Mouse (Mus musculus): Measurements from ENCODE around the gene Ctf2.
A peak's percentile ranks its signal among the peaks of the same experiment; 100 is the strongest.

Gene Ctf2

DNA sequence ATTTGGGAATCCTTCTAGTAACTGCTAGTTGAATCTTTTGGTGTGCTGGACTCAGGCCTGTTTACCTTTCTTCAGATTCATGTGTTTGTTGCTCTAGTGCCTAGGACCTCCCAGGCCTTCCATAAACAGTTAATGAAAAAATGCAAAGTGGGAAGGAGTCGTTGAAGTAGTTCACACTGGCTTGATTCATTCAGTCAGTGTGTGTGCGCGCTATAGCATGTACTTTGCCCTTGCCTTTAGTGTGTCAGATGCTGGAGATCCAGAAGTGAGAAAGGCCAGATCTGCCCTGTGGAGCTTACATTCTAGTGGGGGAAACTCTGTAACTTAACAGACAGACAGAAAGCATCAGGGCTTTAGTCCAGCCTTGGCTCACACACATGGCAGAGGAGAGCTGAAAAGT lies 28.5 kb upstream of the Ctf2 start:
- DNase-seq (ENCODE audit: low read depth, low spot score): no peak

DNA sequence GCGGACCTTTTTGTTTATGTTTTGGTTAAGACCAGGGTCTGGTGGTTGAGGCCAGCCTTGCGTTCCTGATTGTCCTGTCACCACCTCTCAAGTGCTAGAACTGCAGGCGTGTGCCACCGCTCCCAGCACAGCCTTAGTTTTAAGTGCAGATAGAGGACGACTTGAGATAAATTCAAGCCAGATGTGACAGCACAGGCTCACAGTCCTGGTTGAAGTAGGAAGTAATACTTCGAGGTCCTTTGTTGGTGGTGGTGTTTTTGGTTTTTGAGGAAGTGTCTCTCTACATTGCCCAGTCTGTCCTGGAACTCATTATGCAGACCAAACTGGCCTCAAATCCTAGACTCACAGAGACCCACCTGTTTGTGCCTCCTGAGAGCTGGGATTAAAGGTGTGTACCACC lies 27.8 kb upstream of the Ctf2 start:
- no peak for DNase-seq (ENCODE audit: low read depth, low spot score)

DNA sequence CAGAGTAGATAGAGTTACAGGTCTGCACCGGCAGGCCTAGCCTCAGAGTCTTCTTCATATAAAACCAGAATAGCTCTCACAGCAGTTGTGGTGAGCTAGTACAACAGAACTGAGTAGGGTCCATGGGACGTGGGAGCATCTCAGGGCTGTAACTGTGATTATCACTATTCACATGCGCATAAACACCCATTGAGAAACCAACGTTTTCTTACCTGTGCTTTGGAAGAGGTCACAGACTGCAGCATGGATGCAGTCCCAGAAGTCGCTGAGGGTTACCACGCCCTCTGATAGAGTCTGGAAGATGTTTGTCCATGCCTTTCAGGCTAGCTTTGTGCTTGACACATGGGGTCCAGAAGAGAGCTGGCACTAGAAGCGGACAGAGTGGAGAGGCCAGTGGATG lies 21.8 kb upstream of the Ctf2 start:
- no peak for DNase-seq (ENCODE audit: low read depth, low spot score)

DNA sequence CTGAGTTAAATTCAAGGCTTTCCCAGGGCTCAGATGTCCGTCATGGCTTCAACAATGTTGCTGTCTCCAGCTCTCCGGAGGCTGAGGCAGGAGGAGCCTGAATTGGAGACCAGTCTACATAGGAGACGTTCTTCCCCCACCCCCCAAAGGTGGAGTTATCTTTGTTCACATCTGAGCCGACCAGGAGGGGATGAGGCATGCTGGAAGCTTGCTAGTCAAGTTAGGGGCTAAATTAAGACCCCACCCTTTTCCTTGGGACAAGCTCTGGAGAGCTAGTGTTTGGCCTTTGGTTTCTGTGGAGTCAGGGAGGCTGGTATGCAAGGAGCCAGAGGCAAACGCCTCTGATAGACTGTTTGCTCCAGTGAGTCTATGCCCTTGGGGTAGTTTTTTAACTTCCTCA lies 21.2 kb upstream of the Ctf2 start:
- no peak for DNase-seq (ENCODE audit: low read depth, low spot score)

DNA sequence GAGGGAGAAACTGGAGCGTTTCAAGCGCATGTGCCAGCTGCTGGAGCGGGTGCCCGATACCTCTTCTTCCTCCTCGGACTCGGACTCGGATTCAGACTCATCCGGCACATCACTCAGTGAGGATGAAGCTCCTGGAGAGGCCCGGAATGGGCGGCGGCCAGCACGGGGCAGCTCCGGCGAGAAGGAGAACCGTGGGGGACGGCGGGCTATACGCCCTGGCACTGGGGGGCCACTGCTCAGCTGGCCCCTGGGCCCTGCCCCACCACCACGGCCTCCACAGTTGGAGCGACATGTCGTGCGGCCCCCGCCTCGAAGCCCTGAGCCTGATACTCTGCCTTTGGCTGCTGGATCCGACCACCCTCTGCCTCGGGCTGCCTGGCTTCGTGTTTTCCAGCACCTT lies 20.1 kb upstream of the Ctf2 start:
- no peak for DNase-seq (ENCODE audit: low read depth, low spot score)

DNA sequence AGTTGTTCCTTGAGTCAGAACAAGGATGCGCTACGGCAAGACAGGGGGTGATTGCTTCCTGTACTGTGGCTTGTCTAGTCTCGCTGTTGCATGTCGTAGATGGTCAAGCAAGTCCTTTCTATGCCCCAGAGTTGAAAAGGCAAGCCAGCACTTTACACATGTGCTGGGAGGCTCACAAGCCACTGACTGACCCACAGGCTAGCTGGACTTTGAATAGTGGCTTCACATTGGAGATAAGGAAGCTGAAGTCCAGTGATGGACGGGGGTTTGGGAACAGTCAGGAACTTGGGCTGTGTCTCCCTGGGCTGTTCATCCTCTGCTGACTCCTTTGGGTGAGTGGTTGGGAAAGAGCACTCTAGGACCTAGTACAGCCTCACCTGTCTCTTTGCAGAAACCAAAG lies 19.7 kb upstream of the Ctf2 start:
- no peak for DNase-seq (ENCODE audit: low read depth, low spot score)

DNA sequence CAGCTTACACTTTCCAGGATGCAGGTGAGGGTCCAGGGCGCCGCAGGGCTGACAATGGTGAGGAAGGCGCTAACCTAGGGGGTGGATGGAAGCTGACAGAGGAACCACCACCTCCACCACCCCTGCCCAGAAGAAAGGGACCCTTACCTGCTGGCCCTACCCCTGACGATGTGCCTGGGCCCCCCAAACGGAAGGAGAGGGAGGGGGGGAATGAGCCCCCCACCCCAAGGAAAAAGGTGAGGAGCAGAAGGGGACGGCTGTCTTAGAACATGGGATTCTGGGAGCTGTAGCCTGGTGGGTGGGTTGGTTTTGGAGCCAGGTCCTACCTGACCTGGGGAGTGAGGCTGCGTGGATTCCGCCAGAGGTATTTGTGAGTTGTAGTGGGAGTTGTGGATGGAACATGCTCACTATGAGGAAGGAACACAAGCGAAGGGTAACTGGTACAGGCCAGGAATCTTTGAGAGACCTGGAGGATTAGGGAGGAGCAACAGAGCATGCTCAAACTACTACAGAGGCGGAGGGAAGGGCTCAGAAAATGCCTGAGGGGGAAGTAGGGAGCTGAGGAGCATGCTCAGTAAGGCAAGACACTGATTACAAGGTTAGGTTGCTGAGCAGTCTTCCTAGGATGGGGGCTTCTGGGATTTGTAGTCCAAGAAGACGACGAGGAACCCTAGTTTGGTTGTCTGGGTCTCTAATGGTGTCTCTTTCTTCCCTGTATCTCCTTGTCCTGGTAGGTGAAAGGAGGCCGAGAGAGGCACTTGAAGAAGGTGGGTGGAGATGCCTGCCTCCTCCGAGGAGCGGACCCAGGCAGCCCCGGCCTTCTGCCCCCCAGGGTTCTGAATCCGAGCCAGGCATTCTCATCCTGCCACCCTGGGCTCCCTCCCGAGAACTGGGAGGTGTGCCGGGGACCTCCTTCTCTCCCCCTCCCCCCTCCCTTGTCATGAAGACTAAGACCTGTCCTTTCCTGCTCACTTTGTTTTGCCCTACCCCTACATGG lies 18.5 kb upstream of the Ctf2 start:
- DNase-seq (ENCODE audit: low read depth, low spot score): peak; percentile 70

DNA sequence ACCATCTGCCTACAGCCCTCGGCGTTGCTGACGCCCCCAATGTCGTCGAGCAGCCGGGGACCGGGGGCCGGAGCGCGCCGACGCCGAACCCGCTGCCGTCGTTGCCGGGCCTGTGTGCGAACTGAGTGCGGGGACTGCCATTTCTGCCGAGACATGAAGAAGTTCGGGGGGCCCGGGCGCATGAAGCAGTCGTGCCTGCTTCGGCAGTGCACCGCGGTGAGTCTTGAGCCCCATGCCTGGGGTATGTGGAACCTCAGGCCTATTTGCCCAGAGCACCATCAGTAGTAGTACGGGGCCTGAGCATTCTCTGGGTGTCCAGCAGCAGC lies 16.2 kb upstream of the Ctf2 start:
- DNase-seq (ENCODE audit: low read depth, low spot score): no peak

DNA sequence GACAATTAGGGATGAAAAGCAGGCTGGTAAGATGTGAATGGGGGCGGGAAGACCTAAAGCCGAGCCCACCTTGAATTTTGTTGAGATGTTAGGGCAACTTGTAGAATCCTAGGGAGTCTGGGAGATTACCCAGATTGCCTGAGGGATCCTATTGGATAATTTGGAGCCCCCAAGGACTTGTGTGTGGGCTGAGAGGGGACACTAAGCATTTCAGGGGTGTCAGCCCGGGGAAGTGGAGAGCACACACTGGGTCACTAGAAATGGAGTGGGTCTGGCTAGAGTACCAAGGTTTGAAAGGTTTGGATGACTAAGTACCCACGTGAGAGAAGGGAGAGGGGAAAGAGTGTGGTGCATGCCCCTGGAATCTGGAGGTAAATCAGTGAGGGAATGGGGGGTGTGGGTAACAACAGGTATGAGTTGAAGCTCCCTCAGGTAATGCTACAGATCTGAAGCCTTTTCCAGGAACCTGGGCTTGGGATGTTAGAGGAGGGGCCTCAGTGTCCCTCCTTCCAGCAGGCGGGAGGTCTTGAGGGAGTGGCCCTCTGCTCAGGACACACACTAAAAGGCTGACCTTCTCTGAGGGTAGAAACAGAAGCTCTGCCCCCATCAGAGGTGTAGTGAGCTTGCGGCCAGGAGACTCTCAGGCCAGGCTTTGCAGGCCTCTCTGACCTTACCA lies 15.7 kb upstream of the Ctf2 start:
- DNase-seq (ENCODE audit: low read depth, low spot score): no peak

DNA sequence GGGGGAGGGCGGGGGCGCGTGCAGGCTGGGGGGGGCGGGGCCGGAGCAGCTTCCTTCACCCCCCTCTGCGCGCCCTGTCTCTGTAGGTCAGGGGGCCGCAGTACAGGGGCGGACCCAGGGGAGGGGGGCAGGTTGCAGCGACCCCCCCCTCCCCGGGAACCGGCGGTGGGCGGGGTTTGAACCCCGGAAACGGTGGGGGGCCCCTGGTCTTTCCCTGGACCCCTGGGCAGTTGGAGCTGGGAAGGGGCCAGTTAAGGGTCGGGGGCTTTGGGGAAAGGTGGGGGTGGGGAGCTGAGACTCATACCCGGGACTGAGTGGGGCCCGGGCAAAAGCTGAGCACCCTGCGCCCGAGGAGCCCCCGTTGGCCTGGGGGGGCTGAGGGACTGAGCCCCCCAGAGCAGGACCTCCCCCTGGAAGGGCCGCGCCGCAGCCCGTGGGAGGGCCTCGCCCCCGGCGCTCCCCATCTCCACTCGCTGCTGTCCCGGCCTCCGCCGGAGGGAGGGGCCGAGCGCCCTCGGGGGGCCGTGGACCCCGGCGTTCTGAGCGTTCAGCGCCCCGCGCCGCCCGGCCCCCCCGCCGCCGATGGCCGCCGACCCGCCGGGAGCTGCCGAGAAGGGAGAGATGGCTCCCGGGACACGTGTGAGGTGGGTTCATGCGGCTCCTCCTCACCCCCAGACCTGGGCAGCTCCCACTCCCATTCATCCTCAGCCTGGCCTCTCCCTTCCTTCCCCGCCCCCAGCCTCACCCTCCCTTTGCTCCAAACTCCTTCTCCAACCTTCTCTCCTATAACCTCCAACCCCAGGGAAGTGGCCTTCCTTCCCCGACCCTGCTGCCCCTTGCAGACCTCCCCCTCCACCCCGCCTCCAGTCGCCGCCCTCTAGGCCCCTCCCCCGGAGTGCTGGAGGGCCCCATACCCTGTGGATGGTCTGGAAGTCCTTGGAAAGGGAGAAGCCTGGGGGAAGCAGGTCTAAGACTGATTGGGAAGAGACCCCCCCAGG lies 14.8 kb upstream of the Ctf2 start:
- no peak for DNase-seq (ENCODE audit: low read depth, low spot score)

DNA sequence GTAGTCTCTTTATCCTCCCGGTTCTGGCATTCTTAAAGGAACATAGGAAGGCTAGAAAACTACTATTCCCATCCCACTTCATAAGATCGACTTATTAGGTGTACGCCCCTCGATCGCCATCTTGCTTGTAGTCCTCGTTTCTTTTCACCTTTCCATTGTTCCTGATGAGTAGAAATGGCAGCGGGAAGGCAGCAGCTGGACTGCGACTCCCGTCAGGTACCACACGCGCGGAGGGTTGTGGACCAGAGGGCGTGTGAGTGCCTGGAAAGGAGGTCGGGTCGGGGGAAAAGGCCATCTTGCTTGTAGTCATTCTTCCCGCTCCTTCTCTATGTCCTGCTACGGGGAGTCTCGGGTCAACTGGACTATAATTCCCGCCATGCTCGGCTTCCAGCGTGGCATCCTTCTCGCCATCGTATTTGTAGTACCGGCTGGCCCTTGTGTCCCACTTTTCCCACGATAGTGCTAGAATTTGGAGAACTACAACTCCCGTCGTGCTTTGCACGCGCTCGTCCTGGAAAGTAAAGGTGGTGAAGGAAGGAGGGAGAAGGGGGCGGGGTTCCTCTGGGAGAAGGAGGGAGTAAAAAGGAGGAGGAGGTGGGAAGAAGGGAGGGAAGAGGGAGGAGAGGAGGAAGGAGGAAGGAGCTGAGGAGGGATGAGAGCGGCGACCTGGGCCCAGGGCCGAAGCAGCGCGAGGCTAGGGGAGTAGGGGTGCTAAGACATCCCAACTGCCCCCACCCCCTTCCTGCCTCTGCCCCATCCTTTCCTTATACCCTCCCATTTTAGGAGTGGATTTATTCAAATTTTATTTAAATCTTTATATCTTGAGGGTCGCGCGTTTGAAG lies 13.9 kb upstream of the Ctf2 start:
- peak; percentile 98 for DNase-seq (ENCODE audit: low read depth, low spot score)

DNA sequence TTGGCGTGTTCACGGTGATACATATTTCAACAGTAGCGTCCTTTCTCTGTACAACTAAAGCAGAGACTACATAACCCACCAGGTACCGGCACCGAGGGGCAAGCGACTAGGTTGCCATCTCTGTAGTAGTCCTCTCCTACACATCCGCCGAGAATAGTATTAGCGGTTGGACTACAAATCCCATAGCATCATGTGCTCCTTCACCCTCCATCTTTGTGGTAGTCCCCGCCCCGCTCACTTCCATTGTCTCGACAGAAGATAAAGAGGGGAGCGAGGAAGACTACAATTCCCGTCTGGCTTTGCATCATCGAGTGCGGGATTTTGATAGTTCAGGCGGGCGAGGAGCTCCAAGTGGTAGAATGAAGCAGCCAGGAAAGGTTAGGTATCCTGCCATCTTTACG lies 13.3 kb upstream of the Ctf2 start:
- DNase-seq (ENCODE audit: low read depth, low spot score): peak; percentile 95

DNA sequence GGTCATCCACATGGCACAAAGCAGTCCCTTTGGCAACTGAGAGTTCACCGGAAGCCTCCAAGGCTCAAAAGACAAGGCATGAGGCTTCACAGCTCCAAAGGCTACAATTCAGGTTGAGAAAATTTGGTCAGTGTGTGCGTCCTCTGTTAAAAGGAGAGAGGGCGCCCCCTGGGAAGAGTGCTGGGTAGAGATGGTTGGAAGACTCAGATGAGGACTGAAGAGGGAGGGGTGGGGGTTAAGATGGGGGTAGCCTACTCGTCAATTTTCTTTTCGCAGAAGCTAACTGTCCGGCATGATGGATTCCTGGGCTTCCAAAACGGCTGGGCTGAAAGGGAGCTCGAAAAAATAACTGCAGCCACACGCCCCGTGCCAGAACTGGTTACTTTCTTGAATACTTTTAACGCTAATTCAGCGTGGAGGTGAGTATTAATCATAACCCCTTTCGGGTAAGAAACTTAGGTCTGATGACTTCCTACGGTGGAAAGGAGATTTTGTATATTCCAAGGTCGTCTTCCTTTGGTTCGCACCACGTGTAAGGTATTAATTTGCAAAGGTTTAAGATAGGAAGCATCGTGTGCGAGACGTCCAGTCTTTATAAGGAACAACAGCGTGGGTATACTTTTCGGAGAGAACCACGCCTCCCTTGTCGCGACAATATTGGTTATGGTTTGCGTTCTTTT lies 12.5 kb upstream of the Ctf2 start, which contains the start of gene Fbxl19:
Fbxl19 (plus strand) TSS at position 178 of the 680 bp plus-strand sequence.
- no peak for DNase-seq (ENCODE audit: low read depth, low spot score)

DNA sequence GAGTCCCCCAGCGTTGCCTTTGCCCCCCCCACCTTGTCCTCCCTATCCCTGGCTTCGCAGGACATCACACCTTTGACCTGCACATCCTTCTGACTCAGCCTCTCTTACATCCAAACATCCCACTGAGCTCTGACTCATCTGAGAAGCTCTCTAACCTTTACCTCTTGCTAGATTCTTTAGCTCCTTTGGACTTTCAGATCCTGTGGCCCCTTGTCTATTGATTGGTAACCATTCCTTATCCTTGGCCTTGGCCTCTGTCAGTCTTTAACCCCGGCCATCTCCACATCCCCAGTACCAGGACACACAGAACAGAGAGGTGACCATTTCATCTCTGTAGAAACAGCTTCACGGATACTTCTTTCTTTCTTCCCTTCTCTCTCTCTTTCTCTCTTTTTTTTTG lies 1.8 kb downstream of the Ctf2 start:
- DNase-seq (ENCODE audit: low read depth, low spot score): no peak

DNA sequence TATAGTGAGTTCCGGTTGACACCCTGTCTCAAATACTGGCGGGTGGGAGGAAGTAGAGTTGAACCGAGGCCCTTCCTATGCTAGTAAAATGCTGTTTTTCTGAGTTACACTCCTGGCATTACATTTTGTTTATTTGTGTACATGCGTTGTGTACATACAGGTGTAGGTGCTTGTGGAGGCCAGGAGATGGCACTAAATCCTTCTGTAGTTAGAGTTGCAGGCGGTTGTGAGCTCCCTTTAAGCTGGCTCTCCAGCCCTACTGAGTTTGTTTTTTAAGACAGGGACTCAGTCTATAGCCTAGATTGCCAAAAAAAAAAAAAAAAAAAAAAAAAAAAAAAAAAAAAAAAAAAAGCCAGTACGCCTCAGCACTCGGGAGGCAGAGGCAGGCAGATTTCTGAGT lies 4.1 kb downstream of the Ctf2 start:
- no peak for DNase-seq (ENCODE audit: low read depth, low spot score)

DNA sequence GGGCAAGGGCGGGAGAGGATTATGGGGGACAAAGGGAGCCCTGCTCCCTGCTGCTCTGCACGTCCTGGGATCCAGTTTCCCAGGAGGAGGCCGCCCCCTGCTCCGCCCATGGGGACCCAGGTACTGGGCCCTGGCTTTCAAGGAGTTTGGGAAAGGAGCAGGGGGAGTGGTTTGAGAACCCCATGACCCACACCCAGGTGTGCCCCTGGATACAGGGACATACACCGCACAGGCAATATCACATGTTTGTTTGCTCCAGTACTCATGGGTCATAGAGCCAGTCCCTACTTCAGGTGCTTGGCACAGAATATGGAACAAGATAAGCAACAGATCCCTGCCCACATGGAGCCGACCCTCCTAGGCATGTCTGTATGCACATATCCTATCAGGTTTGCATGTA lies 6.0 kb downstream of the Ctf2 start:
- DNase-seq (ENCODE audit: low read depth, low spot score): no peak

DNA sequence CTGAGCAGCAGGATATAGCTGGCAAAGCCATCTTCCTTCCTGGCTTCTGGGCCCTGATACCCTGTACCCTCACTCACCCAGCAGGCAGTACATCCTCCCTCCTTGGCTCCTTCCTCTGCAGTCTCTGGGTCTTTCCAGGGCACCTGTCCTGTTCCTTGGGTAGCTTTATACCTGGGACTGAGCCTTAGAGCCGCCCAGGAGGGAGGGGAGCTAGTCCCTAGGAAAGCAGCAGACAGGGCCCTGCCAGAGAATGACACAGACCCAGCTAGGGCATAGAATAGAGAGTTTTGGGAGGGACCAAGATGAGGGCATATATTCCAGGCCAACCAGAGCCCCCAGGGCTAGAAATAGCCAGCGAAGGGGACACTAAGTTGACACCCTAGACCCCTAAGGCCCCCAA lies 6.5 kb downstream of the Ctf2 start:
- no peak for DNase-seq (ENCODE audit: low read depth, low spot score)

DNA sequence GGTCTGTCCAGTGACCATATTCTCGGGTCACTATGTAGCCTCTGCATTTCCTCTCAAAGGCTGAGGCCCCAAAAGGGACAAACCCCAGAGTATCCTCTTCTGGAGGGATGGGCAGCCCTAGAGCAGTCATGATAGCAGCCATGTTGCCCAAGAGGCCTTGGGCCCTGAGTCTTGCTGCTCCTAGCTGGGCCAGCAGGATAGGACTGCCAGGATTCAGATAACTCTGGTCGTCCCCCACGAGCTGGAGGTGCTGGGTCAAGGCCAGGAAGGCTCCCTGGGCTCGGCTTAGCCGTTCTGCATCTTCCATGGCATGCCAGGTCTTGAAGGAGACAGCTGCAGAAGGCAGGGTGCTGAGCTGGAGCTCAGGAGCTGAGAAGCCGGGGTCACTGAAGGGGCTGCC lies 12.7 kb downstream of the Ctf2 start:
- no peak for DNase-seq (ENCODE audit: low read depth, low spot score)

DNA sequence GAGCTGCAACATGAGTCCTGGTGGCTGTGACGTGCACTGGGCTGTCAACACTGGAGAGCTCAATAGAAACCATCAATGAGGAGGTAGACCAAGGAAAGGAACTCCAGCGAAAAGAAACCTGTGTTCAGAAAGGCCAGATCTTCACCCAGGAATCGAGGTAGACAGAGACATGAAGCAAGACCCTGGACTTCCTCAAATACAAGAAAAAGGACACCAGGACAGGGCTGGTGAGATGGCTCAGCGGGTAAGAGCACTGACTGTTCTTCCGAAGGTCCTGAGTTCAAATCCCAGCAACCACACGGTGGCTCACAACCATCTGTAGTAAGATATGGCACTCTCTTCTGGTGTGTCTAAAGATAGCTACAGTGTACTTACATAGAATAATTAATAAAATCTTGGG lies 13.6 kb downstream of the Ctf2 start:
- no peak for DNase-seq (ENCODE audit: low read depth, low spot score)

DNA sequence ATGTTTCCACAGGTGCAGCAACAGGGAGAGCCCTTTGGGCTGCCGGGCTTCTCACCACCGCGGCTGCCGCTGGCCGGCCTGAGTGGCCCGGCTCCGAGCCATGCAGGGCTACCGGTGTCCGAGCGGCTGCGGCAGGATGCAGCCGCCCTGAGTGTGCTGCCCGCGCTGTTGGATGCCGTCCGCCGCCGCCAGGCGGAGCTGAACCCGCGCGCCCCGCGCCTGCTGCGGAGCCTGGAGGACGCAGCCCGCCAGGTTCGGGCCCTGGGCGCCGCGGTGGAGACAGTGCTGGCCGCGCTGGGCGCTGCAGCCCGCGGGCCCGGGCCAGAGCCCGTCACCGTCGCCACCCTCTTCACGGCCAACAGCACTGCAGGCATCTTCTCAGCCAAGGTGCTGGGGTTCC lies 15.0 kb downstream of the Ctf2 start:
- DNase-seq (ENCODE audit: low read depth, low spot score): peak; percentile 33

All from retina, postnatal 7 days (tissue).